Mouse (Mus musculus): ENCODE data around the gene Pnmt. TPM values are rescaled to one million over a fixed set of nuclear protein-coding genes. Genes with fewer than 3 reads are reported as not detected.
"Not testable (repeated sequence)": the region's sequence is repeated elsewhere in the genome, so short reads cannot be mapped to it uniquely, and the experiment has no call there.

The Pnmt gene
- total and polyA plus RNA-seq, 3 experiments, result 314 to 601 (median 598) TPM

GRCm38 (mm10) chr11:98357396-98358160 is 28.7 kb upstream of the Pnmt start:
- DNase-seq, result no peak

- DNase-seq, result peak; percentile 92
These were observed 27.8 kb upstream of the Pnmt start, which contains the start of gene Stard3 for GRCm38 (mm10) chr11:98358161-98359083. TSS of gene Stard3 (plus strand) at chr11:98358368.

- DNase-seq, result no peak
These were observed 25.3 kb upstream of the Pnmt start for GRCm38 (mm10) chr11:98360866-98361521.

- no peak for DNase-seq
These were observed 22.4 kb upstream of the Pnmt start for GRCm38 (mm10) chr11:98363817-98364216.

- DNase-seq, result no peak
These were observed 21.8 kb upstream of the Pnmt start for GRCm38 (mm10) chr11:98364410-98364809.

GRCm38 (mm10) chr11:98366290-98366689 is 20.0 kb upstream of the Pnmt start:
- no peak for DNase-seq

GRCm38 (mm10) chr11:98367171-98367862 is 18.9 kb upstream of the Pnmt start:
- no peak for DNase-seq

GRCm38 (mm10) chr11:98367863-98368186 is 18.4 kb upstream of the Pnmt start:
- no peak for DNase-seq

GRCm38 (mm10) chr11:98369337-98369736 is 16.9 kb upstream of the Pnmt start:
- no peak for DNase-seq

- DNase-seq, result no peak
These were observed 15.7 kb upstream of the Pnmt start for GRCm38 (mm10) chr11:98370588-98370987.

GRCm38 (mm10) chr11:98371556-98372240 is 14.6 kb upstream of the Pnmt start:
- DNase-seq, result no peak

- DNase-seq, result peak; percentile 46
These were observed 13.8 kb upstream of the Pnmt start for GRCm38 (mm10) chr11:98372406-98372805.

- DNase-seq, result no peak
These were observed 13.0 kb upstream of the Pnmt start for GRCm38 (mm10) chr11:98373244-98373643.

GRCm38 (mm10) chr11:98374266-98374665 is 12.0 kb upstream of the Pnmt start:
- no peak for DNase-seq

- no peak for DNase-seq
These were observed 9.5 kb upstream of the Pnmt start for GRCm38 (mm10) chr11:98376756-98377155.

GRCm38 (mm10) chr11:98377787-98378186 is 8.5 kb upstream of the Pnmt start:
- DNase-seq, result no peak

GRCm38 (mm10) chr11:98379379-98379778 is 6.9 kb upstream of the Pnmt start:
- no peak for DNase-seq

- no peak for DNase-seq
These were observed 6.1 kb upstream of the Pnmt start for GRCm38 (mm10) chr11:98380106-98380505.

GRCm38 (mm10) chr11:98381651-98382050 is 4.6 kb upstream of the Pnmt start:
- DNase-seq, result no peak

GRCm38 (mm10) chr11:98382405-98382804 is 3.8 kb upstream of the Pnmt start:
- DNase-seq, result not testable (repeated sequence)
